Mouse (Mus musculus) ovary, postnatal 36 days (tissue): ENCODE results near the gene Clca1.
"Not testable (repeated sequence)": the region's sequence is repeated elsewhere in the genome, so short reads cannot be mapped to it uniquely, and the experiment has no call there.

Experiments used
- DNase-seq: peaks from one replicate; pipeline ENCODE4 v3.0.0; 2022; ENCODE audit warnings: low spot score, mixed read lengths

Clca1 gene

DNA sequence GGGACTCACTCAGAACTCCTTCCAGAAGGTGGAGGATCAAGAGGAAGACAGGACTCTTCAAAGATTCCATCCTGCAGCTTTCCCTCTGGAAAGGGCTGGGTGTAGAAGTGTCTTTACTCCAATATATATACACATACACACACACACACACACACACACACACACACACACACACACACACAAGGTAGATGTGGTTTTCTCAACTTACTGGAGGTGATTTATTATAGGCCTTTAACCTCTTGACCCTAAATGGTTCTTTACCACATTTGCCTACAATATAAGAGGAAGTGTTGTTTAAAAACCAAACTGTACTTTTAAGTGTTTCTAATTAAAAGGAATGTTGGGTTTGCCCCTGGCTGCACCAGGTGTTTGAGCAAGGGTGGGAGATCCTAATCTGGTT lies at the start of gene Clca1:
Gene Clca1 (minus strand): TSS at position 101 of the 400 bp plus-strand sequence.
- DNase-seq = no peak

DNA sequence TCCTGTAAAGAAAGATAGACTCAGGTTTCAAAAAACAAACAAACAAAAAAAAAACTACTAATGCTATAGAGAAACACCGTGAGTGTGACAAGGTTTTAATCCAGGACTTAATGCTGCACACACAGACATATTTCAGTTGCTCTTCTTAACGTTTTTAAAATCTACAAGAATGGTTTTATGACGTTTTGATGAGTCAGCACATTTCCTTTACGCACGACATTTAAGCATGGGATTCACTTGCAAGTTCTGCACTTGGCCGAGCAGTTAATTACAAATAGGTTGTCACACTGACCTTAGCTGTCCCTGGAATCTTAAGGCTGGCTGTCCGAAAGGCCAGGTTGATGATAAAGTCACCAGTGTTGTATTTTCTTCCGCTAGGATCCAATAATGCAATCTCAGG lies 48.3 kb upstream of the Clca1 start:
- no peak for DNase-seq

DNA sequence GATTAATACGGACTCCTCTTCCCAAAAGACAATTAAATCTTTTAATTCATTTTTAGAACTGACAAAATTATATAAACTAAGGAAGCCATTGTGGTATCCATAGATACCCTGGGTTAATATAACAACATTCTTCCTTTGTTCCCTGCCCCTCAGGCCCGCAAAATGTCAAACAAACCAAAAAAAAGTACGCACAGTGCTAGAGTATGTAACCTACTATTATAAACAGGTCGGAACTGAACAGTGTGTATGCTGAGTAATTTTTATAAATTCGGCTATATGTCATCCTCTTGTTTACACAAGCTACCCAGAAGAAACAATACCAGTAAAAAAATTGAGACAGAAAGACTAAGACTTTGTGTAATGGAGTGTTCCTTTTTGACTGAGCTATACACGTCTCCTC lies 45.8 kb upstream of the Clca1 start:
- no peak for DNase-seq

DNA sequence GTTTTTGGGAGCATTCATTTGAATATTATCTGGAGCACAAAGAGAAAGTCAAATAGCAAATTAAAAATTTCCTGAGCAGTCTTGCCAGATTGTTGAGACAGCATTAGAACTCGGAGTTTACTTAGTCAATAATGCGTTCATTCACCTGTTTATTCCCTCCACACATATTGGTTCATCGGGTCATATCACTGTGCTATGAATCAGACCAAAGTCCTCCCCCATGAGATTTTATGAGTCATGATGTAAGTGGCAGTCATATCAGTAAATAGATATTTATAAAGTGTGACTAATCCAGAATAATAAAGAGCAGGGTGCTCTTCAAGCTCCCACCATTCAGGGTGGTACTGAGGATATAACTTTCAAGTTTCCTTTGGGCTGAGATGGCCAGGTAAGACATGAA lies 39.8 kb upstream of the Clca1 start:
- no peak for DNase-seq

DNA sequence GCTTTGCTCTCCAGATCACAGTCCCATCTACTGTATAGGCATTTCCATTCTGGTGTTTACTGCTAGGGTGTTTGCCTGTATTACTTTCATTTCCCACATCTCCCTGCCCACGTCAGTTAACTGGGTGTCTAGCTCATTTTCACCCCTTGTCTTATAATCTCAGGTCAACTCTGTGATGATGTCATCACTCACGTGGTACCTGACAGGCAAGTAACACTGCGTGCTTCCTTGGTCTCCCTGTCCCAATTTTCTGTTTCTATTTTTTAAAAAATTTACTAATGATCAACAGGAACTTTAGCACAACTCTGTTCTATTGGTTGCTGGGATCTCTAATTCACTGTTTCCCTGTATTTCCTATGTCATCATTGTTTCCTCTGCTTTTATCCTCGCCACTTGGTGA lies 36.4 kb upstream of the Clca1 start:
- DNase-seq = no peak

DNA sequence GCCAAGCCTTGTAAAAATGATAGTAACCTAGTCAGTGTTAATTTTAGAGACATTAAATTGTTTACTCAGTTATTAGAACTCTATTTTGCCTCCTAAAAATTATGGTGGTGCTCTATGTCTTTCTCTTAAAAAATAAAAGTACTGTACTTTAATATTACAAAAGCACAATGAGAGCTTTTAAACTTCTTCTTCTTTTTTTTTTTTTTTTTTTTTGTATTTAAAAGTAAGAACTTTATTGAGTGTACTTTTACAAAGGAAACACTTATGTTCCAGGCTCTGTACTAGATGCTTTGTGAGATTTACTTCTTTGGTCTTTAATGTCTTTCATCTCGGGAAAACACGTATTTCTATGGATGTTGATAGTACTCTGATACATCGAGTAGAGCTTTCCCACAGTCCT lies 22.6 kb upstream of the Clca1 start:
- DNase-seq = not testable (repeated sequence)

DNA sequence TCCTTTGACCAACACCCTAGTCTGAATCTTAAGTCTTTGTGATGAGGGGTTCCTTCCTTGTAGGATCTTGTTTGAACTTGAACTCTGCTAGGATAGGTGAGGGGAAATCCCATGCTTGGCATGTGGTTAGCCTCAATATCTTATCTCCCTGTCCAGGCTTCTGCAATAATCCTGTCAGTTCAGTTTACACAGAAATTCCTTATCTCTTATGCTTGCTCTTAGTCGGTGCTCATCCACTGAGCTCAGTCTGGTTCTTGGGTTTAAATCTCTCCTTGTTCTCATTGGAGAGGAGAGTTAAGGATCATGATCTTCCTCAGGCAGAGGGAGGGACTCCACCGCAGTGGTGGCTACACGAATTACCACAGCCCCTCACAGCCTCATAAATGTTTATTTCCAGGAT lies 17.2 kb upstream of the Clca1 start:
- DNase-seq = no peak

DNA sequence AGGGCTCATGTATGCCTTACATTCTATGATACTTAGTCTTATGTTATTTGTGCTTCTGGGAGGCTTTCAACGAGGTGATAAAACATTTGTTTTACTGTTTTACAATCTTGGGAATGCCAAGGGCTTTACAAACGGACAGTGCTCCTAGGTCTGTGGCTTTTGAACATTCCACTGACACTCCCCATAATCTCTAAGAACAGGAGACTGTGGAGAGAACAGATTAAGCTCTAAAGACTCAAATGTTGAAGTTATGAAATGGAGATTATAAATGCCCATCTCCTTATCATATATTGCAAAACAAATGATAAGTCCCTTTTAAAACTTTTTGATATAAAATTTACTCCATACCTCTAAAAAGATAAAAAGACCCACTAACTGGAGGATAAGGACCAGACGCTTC lies 6.2 kb upstream of the Clca1 start:
- DNase-seq = no peak

DNA sequence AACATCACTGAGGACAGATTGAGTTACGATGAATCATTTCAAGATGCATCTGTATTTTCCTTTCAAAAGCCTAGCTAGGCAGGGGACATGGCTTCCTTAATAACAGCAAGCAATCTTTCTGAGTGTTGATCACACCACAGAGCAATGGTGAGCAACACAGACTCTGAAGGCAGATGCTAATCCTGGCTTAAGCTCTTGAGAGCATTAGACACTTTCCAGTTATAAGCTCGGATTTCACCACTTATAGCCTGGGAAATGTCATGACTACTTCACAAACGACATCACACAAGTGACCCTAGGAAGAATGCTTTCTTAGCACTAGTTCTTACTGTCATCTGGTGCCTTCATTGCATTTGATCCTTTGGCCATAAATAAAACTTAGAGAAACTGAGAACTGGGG lies 4.5 kb downstream of the Clca1 start:
- no peak for DNase-seq

DNA sequence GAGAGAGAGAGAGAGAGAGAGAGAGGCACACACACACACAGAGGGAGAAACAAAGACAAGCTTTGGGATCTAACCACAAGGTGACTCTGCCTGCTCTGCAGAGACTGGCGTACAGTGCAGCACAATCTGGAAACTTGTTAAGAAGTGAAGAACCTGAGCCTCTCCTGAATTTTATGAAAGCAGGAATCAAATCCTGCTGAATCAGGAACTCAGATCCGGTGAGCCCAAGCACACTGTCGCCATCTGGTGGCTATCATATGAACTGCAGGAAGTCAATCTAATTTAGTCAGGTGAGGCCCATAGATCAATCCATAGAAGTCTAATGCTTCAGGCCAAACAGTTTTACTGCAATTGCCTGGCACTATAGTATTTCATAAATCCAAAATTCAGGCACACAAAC lies 5.8 kb downstream of the Clca1 start:
- DNase-seq = peak; percentile 11

DNA sequence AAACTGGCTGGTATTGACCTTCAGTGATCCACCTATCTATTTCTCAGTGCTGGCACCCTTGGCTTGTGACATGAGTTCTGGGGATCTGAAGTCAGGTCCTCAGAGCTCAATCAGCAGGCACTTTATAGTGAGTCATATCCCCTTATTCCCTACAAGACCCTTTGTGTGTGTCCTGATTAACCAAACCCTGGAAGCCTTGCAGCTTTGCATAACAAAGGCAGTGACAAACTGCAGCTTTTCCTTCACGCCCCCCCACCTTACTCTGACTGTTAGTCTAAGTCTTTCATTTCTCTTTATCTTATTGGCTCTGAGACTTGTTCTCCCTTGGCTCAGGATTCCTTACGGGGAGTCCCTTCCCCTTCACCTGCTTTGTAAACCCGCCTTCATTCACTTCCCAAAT lies 14.8 kb downstream of the Clca1 start:
- DNase-seq = no peak

DNA sequence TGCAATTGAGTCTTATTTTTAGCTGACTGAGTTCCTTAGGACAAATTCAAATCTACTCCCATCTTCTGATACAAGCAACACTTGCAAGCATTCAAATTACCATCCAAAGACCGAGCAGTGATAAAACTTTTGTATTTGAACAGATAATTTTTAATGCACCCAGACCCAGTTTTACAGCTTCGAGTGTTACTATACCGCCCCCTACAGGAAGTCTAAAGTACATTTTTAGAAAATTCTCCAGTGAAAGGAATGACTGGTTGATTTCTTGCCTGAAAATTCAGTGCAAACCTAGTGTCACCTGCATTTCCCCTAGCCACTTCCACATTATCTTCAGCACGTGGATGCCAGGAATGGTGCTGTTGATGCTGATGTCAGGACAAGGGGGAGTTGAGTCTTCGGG lies 28.2 kb downstream of the Clca1 start:
- no peak for DNase-seq

DNA sequence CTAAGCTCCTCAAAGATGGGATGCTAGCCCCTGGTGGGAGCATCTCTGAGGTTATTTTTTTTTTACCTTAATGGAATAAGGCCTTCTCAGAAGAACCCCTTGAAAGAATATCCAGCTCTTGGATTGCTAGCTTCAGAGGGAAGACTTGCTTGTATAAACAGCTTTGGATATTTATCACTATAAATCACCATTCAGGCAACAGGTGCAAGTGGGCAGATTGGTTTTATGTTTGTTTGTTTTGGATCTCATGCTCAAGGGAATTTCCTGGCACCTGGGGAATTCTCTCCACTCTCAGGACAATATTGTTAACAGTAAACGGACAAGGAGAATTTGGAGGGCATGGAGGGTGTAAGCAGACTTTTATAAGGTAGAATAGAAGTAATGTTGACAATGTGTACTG lies 31.7 kb downstream of the Clca1 start:
- no peak for DNase-seq

DNA sequence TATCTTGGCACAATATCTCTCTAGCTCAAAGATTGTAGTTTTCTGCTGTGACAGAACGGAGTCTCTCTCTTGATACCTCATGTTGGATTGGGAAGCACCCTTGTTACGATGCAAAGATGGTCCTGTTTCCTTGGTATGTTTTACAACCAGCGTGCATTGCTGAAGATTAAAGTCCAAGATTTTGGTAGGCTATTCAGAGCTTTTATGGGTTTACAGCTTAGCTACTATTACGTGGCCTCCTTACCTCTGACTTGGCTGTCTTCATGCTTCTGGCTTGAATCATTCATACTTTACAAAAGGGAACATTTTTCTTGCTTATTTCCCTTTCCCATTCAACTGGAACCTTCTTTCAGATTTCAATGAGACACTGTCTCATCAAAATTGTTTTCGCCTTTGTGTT lies 39.5 kb downstream of the Clca1 start:
- no peak for DNase-seq

DNA sequence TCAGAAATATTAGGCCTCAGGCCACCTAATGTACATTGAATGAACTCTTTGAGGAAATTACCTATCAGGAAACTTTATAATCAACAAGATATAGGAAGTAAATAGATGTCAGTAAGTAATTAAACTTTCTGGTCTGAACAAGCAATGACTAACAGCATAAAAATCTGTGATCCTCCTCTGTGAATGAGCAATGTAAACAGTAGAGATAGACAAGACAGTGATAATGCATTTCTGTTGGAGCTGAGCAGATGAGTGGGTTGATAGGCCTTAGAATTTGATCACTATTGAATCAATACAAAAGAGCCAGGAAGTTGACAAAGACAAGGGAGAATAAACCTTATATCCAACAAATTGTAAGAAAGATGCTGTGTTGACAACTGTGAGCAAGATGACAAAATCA lies 40.0 kb downstream of the Clca1 start:
- no peak for DNase-seq

DNA sequence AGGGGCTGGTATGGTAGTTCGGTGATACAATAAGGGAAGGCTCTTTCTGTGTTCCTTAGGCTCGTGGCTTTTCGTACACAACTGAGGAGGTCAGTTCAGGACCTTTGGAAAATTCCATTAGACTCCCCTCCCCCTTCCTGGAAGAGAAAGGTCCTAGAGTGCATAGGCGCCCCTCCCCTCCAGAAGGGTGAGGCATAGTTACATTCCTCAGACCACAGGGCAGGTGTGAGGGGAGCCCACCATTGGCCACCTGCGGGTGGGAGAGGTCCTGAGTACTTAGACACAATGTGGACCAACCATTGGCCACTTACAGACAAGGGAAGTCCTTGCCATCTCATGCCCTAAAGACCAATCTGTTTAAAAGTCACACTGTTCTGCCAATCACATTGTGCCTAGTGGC lies 46.7 kb downstream of the Clca1 start:
- no peak for DNase-seq

DNA sequence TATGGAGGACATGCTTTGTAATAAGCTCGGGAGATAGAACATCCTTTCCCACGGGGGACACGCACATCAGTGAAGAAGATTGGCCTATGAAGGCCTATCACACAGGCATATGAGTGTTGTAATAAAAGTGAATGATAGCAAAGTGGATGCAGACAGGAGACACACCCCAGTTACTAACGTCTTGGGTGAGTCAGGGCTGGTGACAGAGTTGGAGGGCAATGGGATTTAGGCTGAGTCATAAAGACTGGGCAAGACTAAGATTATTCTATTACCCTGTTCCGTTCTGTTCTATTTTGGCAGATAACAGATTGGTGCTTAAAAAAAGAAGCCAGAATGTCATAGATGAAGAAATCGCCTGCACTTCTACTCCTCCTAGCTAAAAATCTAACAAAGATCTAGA lies 52.0 kb downstream of the Clca1 start:
- DNase-seq = no peak

DNA sequence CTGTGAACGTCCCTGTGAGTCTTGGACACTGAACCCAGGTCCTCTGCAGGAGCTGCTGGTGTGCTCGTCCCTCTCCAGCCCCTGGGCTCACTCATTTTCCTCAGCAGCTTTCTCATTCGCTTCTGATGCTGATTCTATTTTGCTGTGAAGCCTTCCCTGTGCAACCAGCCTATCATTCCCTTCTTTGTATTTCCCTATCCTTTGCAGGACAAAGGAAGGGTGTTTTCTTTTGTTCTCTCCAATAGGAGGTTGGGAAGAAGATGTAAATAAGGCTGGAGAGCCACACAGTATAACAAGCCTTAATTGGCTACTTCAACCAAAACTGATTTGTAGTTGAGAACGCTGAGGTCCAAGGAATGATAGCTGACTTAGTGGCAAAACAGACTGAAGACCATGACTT lies 54.9 kb downstream of the Clca1 start:
- no peak for DNase-seq

DNA sequence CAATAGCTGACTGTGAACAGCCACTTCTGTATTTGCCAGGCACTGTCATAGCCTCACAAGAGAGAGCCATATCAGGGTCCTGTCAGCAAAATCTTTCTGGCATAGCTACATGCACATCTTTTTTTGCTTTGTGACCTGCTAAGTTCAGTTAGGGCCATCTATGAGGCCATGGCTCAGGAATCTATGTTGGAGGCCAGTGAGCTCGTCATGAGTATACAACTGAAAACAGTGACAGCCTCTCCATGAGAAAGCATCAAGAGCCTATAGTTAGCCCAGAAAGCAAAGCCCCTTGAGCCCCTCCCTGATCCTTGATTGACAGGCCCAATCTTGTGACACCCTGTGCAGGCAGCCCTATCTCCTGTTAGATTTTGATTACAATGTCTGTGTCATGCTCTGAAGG lies 56.5 kb downstream of the Clca1 start:
- DNase-seq = no peak

DNA sequence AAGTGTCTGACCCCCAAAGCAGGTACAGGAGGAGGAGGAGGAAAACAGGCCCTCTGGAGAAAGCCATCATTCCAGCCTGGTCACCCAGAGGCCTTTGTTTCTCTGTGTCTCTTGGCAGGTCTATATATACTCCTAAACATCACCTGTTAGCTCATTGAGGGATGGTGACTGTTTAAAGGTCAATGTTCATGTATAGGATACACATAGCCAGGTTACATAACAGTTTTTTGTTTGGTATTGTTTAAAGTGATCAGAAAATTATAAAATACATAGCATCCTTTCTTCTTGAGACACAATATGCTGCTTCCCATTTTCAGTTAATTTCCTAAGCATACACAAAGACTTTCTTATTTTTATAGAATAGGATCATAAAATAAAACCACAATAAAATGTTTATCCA lies 57.6 kb downstream of the Clca1 start, which contains the start of gene Clca4a:
Gene Clca4a (minus strand): TSS at position 101 of the 400 bp plus-strand sequence.
- DNase-seq = no peak

DNA sequence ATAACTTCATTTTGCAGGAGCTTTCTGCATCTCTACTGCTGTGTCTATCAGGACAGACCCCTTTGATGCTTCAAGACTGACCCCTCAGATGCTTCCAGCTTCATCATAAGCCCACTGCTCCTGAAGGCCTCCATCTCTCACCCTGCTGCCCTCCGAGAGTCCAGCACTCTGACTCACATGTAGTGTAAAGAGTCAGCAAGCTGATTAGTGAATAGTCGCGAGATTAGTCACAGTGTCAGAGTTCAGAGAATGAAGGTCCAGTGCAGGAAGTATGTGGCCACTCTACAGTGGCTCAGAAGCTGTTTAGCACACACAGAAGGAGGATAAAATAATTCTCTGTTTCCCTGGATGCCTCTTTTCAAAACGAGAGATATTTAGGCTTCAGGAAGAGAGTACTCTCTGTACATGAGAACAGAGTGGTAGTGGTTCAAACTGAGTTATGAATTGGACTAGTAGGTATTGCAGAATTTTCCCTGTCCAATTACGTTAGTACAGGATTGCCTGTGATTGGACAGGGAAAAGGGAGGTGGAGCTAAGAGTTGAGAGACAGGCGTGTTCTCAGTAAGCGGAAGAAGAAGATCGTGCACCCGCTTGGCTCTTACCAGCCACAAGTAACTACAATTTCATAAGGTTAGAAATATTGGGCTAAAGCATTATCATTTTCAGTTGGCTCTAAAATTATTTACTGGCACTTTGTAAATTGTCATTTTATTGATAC lies 60.9 kb downstream of the Clca1 start:
- DNase-seq = no peak

DNA sequence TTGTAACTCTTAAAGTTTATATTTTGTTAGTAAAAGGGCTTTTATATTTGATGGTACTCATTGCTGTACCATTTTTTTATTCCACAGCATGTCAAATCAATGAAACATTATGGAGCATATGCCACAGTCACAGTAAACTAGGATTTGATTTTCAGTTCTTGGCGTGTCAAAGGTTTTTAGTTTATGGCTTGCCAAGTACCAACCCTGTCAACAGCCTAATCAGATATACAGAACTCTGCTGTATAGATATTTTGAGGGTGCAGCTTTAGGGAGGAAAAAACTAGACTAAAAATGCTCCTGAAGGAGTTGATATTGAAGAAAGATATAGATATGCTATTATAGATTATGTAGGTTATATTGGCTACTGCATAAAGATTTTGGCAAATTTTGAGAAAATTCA lies 62.8 kb downstream of the Clca1 start:
- DNase-seq = no peak

DNA sequence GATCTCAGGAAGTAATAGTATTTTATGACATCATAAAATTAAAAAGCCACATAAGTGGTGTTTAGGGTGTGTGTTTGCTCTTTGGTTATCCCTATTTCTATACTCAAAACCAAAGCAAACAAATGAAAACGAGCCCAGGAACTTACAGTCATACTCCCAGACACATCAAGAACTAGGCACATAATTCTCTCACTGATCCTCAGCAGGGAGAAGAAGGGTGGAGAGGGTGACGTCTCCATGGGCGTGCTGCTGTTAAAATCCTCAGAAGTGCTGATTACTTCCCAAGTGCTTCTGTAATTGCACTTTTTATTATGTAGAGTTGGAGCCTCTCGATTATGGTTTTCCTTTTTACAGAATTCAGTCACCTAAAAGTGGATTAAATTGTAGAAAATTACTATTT lies 66.5 kb downstream of the Clca1 start:
- DNase-seq = no peak
